Mouse (Mus musculus) midbrain, embryonic 16.5 days (tissue): ENCODE measurements around the gene Plac8. TPM values are rescaled to one million over a fixed set of nuclear protein-coding genes. Genes with fewer than 3 reads are reported as not detected.

Source experiments
- ATAC-seq: fragments of 200-750 bp; cut with Nextera tagmentation; 2 replicates; pipeline ENCODE4 v1.8.0; 2017; ENCODE audit warnings: moderate TSS enrichment
- H3K27ac ChIP-seq: fragments of 300-500 bp; sonication (generic); 2 replicates; pipeline ENCODE4 v1.5.1; 2014; ENCODE audit warnings: mild to moderate bottlenecking, low read length, mixed read lengths
- H3K27me3 ChIP-seq: fragments of 300-500 bp; sonication (generic); 2 replicates; pipeline ENCODE4 v1.6.1; 2014; ENCODE audit warnings: low read depth, low read length, mixed read lengths; ENCODE audit not compliant: control insufficient read depth, insufficient read depth
- H3K36me3 ChIP-seq: fragments of 300-500 bp; sonication (generic); 2 replicates; pipeline ENCODE4 v1.6.1; 2014; ENCODE audit warnings: mild to moderate bottlenecking, low read length, moderate library complexity, mixed read lengths; ENCODE audit not compliant: control insufficient read depth, insufficient read depth
- H3K4me1 ChIP-seq: fragments of 300-500 bp; sonication (generic); 2 replicates; pipeline ENCODE4 v1.6.1; 2014; ENCODE audit warnings: mild to moderate bottlenecking, low read length, mixed read lengths; ENCODE audit not compliant: control insufficient read depth, insufficient read depth
- H3K4me2 ChIP-seq: fragments of 300-500 bp; sonication (generic); 2 replicates; pipeline ENCODE4 v1.6.1; 2014; ENCODE audit warnings: mild to moderate bottlenecking, low read length, mixed read lengths
- H3K4me3 ChIP-seq: fragments of 300-500 bp; sonication (generic); 2 replicates; pipeline ENCODE4 v1.5.1; 2014; ENCODE audit warnings: low read depth, mild to moderate bottlenecking, low read length, moderate library complexity, mixed read lengths
- H3K9ac ChIP-seq: fragments of 300-500 bp; sonication (generic); 2 replicates; pipeline ENCODE4 v1.6.1; 2014; ENCODE audit warnings: low read depth, low read length, mixed read lengths
- H3K9me3 ChIP-seq: fragments of 300-500 bp; sonication (generic); replicated peaks from 2 replicates; pipeline ENCODE4 v1.6.1; 2014; ENCODE audit warnings: mild to moderate bottlenecking, low read length, mixed read lengths; ENCODE audit not compliant: control insufficient read depth, poor library complexity, severe bottlenecking
- WGBS: fragments of 180-500 bp; shearing (Covaris S2); extraction: QIAGEN DNeasy Blood & Tissue Kit; methylation state at CpG from one replicate; pipeline ENCODE4 v1.1.7; 2014; 5-methylcytosine and 5-hydroxymethylcytosine counted together
- polyA plus RNA-seq: library from polyadenylated mRNA; unstranded; fragments of >200 nt; fragmentation: Nextera tagmentation; extraction: Ambion mirVana; gene quantifications from 2 replicates; pipeline ENCODE4 v1.2.1, GENCODE M21; 2015

The Plac8 gene
- polyA plus RNA-seq, 1 experiment from 2014 or later, result 0.51 TPM

DNA sequence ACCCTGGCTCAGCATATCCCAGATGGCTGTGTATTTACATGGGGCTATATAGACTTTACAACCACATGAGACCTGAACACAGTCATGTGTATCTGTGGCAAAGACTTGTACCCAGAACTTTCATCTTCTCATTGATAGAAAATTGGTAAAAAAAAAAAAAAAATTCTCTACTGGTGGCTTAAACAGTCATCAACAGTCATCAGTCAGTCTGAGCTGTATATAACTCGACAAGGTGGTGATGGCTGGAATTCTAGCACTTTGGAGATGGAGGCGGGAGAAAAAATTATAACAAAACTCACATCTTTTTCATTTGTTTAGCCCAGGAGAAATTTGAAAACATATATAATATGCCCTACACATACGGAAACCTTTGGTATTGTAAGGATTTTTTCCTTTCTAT lies 3.2 kb downstream of the Plac8 start:
- Histone ChIP-seq H3K27ac (no peak overlapping the region), H3K4me2 (no peak overlapping the region), H3K4me1 (no peaks in the 10 kb centered on the region), H3K36me3 (no peaks in the 10 kb centered on the region), H3K27me3 (no peaks in the 10 kb centered on the region), H3K9me3 (no peaks in the 10 kb centered on the region), H3K9ac (no peak overlapping the region), H3K4me3 (no peak overlapping the region)
- no peak for ATAC-seq
- WGBS, result 91% methylated on average over 3 of the region's 3 CpGs

DNA sequence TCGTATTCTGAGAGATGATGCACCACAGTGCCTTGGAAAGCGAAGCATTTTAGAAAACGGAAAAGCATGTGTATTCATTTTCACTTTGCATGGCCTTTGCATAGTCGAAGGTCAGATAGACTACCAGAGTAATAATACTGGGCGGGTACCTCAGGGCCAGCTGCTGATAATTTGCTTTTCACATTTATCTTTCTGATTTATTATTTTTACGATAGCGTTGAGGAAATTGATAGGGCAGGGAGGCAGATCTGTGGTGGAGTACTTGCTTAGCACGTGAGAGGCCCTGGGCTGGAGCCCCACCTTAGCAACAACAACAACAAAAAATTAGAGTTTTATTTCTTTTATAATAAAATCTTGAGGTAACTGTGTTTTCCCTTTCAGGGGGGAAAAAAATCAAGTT lies 3.9 kb downstream of the Plac8 start:
- Histone ChIP-seq H3K9ac (no peak overlapping the region), H3K4me3 (no peak overlapping the region), H3K4me1 (no peaks in the 10 kb centered on the region), H3K27ac (no peak overlapping the region), H3K4me2 (no peak overlapping the region), H3K36me3 (no peaks in the 10 kb centered on the region), H3K9me3 (no peaks in the 10 kb centered on the region), H3K27me3 (no peaks in the 10 kb centered on the region)
- ATAC-seq, result no peak
- 90% methylated on average over 8 of the region's 8 CpGs for WGBS

DNA sequence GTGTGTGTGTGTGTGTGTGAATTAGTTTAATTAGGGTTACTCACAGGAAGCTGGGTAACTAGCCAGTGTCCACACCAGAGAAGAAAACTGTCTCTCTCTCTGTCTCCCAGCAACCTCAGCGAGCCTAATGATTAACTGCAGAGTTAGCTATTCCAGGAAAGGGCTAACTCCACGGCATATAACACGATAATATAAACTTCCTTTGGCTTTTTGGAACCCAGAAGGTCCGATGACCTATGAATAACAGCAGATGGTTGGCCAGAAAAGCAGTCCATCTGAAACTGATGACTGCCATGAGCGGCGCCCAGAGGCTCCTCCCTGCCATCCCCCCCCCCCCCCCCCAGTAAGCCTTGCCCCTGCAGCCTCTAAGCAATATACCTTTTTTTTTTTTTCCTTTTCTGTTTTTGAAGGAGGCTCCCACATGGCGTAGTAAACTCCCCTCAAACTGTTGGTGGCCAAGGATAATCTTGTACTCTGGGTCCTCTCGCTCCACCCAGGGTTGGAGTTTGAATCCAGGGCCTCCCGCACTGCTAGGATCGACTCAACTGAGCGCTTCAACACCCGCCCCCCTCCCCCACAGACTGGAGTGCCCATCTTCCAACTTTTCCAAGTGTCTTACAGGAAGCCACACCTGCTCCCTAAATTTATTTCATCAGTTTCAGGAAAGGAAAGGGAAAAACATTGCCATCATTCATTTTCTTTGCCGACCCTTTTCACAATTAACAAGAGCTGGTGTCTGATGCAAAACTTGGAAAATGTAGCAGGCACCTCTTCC lies 4.6 kb downstream of the Plac8 start:
- no peaks in the 10 kb centered on the region for H3K4me1 ChIP-seq
- H3K27me3 ChIP-seq, result no peaks in the 10 kb centered on the region
- H3K9me3 ChIP-seq, result no peaks in the 10 kb centered on the region
- H3K4me2 ChIP-seq, result no peak overlapping the region
- no peak overlapping the region for H3K27ac ChIP-seq
- no peak overlapping the region for H3K9ac ChIP-seq
- no peak for ATAC-seq
- H3K36me3 ChIP-seq, result no peaks in the 10 kb centered on the region
- 85% methylated on average over 13 of the region's 13 CpGs for WGBS
- no peak overlapping the region for H3K4me3 ChIP-seq

DNA sequence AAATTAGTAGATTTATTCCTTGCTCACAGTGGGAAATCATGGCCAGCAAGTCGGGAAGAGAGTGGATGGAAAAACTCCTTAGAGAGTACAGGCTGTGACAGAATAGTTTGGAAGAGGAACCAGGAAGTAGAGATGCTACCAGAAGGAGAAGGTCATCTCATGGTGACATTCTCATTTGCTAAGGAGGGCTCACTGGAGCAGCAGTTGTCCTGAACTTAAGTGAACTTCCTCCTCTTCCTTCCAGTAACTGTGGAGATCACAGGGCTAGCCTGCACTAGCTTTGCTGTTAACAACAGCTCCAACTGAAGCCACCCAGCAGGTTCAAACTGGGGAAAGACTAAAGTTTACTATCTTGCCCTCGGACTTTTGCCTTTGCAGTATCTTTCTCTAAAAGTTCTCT lies 5.2 kb downstream of the Plac8 start:
- ATAC-seq, result no peak
- Histone ChIP-seq H3K36me3 (no peaks in the 10 kb centered on the region), H3K9me3 (no peaks in the 10 kb centered on the region), H3K4me1 (no peaks in the 10 kb centered on the region), H3K4me3 (no peak overlapping the region), H3K4me2 (no peak overlapping the region), H3K27me3 (no peaks in the 10 kb centered on the region), H3K27ac (no peak overlapping the region), H3K9ac (no peak overlapping the region)
- 86% methylated on average over 2 of the region's 2 CpGs for WGBS

DNA sequence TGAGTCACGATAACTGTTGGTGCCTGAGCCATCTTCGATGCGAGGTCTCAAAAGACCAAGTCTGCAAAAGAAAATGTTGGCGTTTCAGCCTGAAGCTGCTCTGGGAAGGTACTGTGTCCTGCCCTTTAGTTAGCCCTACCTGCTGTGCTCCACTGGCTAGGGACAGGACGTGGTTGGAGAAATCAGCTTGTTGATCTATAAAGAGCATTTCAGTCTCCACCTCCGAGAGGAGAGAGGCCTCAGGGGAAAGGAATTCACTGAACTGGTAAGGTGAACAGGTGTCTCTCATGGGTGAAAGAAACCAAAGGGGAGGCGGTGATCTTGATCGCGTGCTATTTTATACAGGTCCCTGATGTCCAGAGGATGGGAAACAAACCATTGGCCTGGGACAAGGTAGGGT lies 9.3 kb downstream of the Plac8 start:
- Histone ChIP-seq H3K27me3 (no peaks in the 10 kb centered on the region), H3K27ac (no peak overlapping the region), H3K4me2 (no peak overlapping the region), H3K4me1 (no peaks in the 10 kb centered on the region), H3K4me3 (no peak overlapping the region), H3K36me3 (no peaks in the 10 kb centered on the region), H3K9me3 (no peaks in the 10 kb centered on the region), H3K9ac (no peak overlapping the region)
- no peak for ATAC-seq
- 88% methylated on average over 9 of the region's 9 CpGs for WGBS

DNA sequence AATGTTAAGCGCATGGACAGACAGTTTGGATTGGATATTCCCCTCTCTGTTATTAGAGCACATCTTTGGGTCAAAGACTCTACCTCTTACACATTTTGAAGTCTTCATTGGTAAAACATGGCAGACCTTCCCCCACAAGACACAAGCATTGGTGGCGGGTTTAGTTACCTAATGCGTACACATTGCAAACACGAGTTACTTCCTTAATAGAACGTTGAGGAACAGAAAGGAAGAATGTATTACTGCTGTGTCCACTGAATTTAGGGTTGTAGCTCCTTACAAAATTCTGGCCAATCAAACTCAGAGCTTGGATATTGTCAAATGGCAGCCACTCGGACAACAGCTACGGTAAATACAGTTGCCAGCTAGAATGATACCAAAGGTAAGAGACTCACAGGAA lies 12.7 kb downstream of the Plac8 start:
- Histone ChIP-seq H3K27me3 (no peaks in the 10 kb centered on the region), H3K4me3 (no peak overlapping the region), H3K27ac (no peak overlapping the region), H3K36me3 (no peaks in the 10 kb centered on the region), H3K9ac (no peak overlapping the region), H3K4me2 (no peak overlapping the region), H3K4me1 (no peaks in the 10 kb centered on the region), H3K9me3 (no peaks in the 10 kb centered on the region)
- ATAC-seq, result no peak
- 97% methylated on average over 7 of the region's 7 CpGs for WGBS

DNA sequence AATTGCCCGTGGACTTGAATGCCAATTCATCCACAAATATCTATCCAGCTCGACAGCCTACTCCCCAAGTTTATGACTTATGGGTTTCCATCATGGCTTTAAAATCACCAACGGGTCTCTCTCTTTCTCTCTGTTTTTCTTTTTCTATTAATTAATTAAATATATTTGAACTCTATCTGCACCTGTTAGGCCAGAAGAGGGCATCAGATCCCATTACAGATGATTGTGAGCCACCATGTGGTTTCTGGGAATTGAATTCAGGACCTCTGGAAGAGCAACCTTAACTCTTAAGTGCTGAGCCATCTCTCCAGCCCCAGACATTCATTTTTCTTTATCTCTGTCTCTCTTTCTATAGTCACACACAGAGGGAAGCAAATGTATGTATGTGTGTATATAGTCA lies 13.3 kb downstream of the Plac8 start:
- no peak overlapping the region for H3K4me3 ChIP-seq
- H3K9ac ChIP-seq, result no peak overlapping the region
- no peak for ATAC-seq
- 90% methylated on average over 3 of the region's 3 CpGs for WGBS
- H3K27me3 ChIP-seq, result no peaks in the 10 kb centered on the region
- H3K36me3 ChIP-seq, result no peaks in the 10 kb centered on the region
- no peak overlapping the region for H3K27ac ChIP-seq
- no peak overlapping the region for H3K4me2 ChIP-seq
- no peaks in the 10 kb centered on the region for H3K4me1 ChIP-seq
- no peaks in the 10 kb centered on the region for H3K9me3 ChIP-seq

DNA sequence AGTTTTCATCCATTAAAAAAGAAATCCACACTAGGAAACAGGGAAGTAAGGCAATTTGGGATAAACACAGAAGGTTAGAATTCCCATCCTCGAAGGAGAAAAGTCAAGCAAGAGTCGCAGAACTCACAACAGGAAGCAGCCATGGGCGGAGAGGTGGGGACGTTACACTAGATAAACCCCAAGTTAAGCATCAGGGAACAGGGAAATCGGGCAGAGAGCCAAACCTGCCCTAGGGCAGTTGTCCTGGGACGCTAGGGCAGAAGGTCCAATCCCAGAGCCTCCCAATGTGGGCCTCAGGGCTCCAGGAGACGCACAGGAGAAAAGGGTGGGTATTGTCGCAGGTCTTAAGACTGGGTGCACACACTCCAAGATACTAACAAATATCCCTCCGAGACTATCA lies 14.5 kb downstream of the Plac8 start:
- no peaks in the 10 kb centered on the region for H3K27me3 ChIP-seq
- ATAC-seq, result no peak
- no peaks in the 10 kb centered on the region for H3K36me3 ChIP-seq
- WGBS, result 83% methylated on average over 9 of the region's 9 CpGs
- no peak overlapping the region for H3K4me2 ChIP-seq
- no peak overlapping the region for H3K4me3 ChIP-seq
- H3K9ac ChIP-seq, result no peak overlapping the region
- no peaks in the 10 kb centered on the region for H3K9me3 ChIP-seq
- no peaks in the 10 kb centered on the region for H3K4me1 ChIP-seq
- no peak overlapping the region for H3K27ac ChIP-seq

DNA sequence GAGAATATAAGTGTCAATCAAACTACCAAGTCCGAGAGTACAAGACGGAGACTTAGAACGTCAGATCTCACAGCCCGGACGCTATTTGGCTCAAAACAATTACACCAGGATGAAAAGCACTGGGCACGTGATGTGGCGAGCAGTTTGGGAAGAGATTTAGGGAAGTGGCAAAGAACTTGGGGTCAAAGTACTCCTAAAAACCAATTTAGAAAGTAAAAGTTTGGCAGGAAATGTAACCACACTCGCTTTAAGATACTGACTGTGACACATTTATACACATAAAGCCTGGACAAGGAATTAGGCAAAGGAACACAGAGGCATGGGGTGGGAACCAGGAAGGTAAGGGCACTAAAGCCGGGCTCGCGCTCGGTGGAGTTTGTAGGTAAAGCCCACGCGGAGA lies 15.0 kb downstream of the Plac8 start:
- no peaks in the 10 kb centered on the region for H3K27me3 ChIP-seq
- H3K4me3 ChIP-seq, result no peak overlapping the region
- no peak overlapping the region for H3K4me2 ChIP-seq
- 86% methylated on average over 14 of the region's 14 CpGs for WGBS
- no peaks in the 10 kb centered on the region for H3K36me3 ChIP-seq
- no peak for ATAC-seq
- no peaks in the 10 kb centered on the region for H3K9me3 ChIP-seq
- no peaks in the 10 kb centered on the region for H3K4me1 ChIP-seq
- no peak overlapping the region for H3K27ac ChIP-seq
- no peak overlapping the region for H3K9ac ChIP-seq
